Mouse (Mus musculus) adrenal gland, postnatal 14 days (tissue): ENCODE measurements at regions not wholly inside any gene's neighbourhood (a gene's known extent, or its start where the extent isn't known, plus 50 kb on each side); places are given as distances from the start of the nearest gene placed in this dataset.

Experiments
- DNase-seq: peaks from one replicate; pipeline ENCODE4 v3.0.0; 2021; ENCODE audit warnings: mixed read lengths

DNA sequence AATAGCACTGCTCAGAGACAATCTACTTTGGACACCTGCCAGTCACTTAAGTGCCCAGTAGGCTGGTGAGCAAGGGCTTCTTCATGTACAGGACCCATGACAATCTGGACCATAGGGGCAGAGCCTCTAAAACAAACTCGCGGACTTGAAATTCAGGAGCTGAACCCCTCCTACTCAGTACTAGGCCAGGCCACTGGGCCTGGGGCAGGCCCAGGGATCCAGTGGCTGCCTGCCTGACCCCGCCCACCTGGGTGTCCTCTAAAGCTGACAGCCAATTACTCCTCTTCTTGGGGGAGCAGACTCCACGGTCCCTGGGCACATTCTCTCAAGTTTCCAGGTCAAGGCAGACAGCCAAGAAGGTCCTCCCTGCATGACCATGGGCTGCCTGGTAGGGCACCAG is 78.3 kb upstream of the A730046J19Rik start:
- DNase-seq, result peak; percentile 16

DNA sequence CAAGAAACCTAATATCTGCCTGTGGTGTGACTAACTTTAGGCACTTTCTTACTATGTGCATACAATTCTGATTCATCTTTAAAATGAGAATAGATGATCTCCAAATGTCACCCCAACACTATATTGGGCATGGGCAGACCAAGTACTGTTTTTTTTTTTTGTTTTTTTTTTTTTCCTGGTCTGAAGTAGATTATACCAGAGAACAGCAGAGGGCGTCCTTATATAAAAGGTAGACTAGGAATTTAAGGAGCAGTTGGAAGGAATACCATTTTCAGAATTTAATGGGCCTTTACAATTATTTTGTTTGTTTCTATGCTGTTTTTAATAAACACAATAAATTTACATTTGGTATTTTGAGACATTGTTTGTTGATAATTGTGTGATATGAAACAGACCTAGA is 72.3 kb upstream of the A730046J19Rik start:
- no peak for DNase-seq

DNA sequence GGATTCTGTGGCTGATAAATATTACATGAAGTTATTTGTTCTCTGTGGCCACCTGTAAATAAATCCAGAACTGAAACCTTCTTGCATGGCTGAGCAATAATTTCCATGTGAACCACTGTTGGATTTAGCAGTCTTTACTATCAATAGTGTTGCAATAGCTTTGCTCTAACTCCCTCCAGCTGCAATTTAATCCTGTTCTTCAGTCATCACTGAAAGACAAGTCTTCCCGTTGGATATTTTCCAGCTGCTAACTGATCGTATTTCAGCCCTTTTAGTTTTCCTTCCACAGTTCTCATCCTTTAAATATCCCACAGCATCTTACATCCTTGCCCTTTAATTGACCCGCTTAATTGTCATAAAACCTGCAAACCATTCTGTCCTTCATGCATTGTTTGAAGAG is 55.3 kb upstream of the A730046J19Rik start:
- DNase-seq, result no peak
